Mouse (Mus musculus): Measurements from ENCODE around the gene Eps8l3. TPM values are rescaled to one million over a fixed set of nuclear protein-coding genes. Genes with fewer than 3 reads are reported as not detected.
A peak's percentile ranks its signal among the peaks of the same experiment; 100 is the strongest.

The Eps8l3 gene
- polyA plus RNA-seq, 1 experiment: 0.04 TPM

DNA sequence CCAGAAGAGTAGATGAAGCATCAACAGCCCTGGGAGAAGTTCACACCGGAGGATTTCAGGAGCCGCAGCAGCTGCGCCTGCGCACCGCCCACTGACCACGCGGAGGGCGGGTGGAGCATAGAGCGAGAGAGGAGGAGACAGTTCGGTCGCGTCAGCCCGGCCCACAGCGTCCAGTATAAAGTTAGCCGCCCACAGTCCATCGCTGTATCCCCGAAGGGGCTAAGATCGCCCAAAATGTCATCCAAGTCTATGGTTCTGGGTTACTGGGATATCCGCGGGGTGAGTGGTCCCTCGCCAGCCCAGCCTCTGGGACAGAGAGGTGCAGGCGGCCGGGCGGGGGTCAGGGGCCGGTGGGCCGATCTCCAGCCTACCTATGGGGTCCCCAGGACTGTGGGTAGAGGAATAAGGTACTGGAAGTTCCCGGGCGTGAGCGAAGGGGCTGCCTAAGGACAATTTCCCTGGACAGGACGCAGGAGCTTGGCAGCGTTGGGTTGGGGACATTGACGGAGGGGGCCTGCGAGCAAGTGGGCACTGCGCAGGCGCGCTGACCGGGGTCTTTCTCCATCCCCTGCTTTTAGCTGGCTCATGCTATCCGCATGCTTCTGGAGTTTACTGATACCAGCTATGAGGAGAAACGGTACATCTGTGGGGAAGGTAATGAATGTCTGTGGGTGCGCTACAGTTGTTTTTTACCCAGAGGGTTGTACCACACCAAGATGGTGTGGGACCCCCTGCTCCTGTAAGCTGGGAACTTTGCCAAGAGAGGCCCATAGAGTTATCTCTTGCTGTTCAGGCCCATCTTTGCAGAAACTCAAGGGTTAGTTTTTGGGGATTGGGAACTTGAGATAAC lies 18.9 kb downstream of the Eps8l3 start, which contains the start of gene Gstm5:
Gstm5 (plus strand) TSS at position 102 of the 850 bp plus-strand sequence.
- WGBS: 12% methylated on average over 40 of the region's 40 CpGs
- peak in 1 of 2 experiments; percentile 14 for DNase-seq (ENCODE audit: low read depth in 1 of 2, low spot score in 2 of 2)
- Histone ChIP-seq H3K27ac (ENCODE audit: insufficient read depth, low read length) (no peak within 1 kb of the TSS; the same call in 1 of the 2 replicates), H3K36me3 (ENCODE audit: control insufficient read depth, insufficient read depth, low read length) (no peaks in the 10 kb centered on the region), H3K27me3 (ENCODE audit: control insufficient read depth, insufficient read depth, low read length) (0 out of 2 replicates have a peak, but pooled peaks cover 1% of the 10 kb centered on the region), H3K4me3 (ENCODE audit: extremely low read depth, insufficient read depth, insufficient read length) (peak within 1 kb of the TSS; percentile 57), H3K4me1 (ENCODE audit: control insufficient read depth, insufficient read depth, insufficient read length) (no peaks in the 10 kb centered on the region)
- no peak for TF ChIP-seq CTCF (IDR thresholded peaks at IDR 0.05; ENCODE audit: extremely low read depth, insufficient read depth, insufficient read length, insufficient replicate concordance)
- TF ChIP-seq POLR2A (IDR thresholded peaks at IDR 0.05; ENCODE audit: low read depth, low read length): no peak

DNA sequence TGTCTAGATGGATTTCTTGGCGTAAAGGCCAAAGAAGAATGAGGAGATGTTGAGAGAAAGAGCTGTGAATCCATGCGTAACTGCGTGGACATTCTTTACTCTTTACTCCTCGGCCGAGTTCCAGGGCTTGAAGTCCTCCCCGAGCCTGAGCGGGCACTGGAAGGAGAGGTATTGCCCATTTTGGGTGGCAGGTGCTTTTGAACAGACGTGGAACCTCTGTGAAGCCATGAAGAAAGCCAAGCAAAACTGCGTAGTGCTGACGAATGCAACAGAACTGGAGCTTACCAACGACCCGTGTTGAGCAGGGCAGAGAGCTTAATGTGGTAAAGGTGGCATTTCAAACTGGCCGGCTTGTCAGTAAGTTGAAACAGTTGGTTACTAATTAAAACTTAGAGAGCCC lies 21.7 kb downstream of the Eps8l3 start:
- 0 out of 2 replicates have a peak, but pooled peaks cover 1% of the 10 kb centered on the region for H3K27me3 ChIP-seq (ENCODE audit: control insufficient read depth, insufficient read depth, low read length)
- H3K36me3 ChIP-seq (ENCODE audit: control insufficient read depth, insufficient read depth, low read length): no peaks in the 10 kb centered on the region
- no peaks in the 10 kb centered on the region for H3K4me1 ChIP-seq (ENCODE audit: control insufficient read depth, insufficient read depth, insufficient read length)
- no peak for DNase-seq (ENCODE audit: low read depth in 1 of 2, low spot score in 2 of 2)
- H3K4me3 ChIP-seq (ENCODE audit: extremely low read depth, insufficient read depth, insufficient read length): no peak overlapping the region
- 93% methylated on average over 13 of the region's 13 CpGs for WGBS
- H3K27ac ChIP-seq (ENCODE audit: insufficient read depth, low read length): no peak overlapping the region
- TF ChIP-seq POLR2A (IDR thresholded peaks at IDR 0.05; ENCODE audit: low read depth, low read length) (no peak), CTCF (IDR thresholded peaks at IDR 0.05; ENCODE audit: extremely low read depth, insufficient read depth, insufficient read length, insufficient replicate concordance) (no peak)

DNA sequence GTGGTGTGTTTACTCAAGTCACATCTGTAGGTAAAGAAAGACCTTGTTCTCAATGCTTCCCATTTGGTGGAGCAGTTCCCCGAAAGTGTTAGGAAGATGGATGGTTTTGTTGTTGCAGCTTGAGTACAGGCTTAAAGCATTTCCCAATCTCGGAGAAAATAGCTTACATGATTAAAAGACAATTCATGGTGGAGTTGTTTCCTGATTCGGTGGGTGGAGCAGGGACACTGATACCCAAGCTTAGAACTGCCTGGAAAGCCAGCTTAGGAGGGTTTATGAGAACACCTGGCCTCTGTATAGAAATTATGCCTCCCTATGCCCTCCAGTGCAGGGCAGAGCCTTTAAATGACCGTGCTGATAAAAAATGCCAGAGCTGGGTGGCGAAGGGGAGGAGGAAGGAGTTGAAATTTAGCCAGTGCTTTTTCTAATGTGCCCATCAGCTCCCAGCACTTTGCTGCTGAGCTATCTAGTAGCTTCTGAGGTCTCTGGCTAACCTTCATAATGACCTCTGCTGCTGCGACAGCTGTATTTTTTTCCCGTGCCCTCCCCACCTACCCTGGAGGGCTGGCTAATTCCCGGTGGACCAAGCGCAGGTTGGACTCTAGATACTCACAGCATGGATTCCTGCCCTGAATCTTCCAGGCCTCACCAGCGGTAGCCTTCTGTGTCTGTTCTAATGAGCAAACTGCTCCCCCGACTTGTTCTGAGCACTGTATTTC lies 24.1 kb downstream of the Eps8l3 start:
- WGBS: 77% methylated on average over 11 of the region's 11 CpGs
- no peaks in the 10 kb centered on the region for H3K36me3 ChIP-seq (ENCODE audit: control insufficient read depth, insufficient read depth, low read length)
- no peaks in the 10 kb centered on the region for H3K4me1 ChIP-seq (ENCODE audit: control insufficient read depth, insufficient read depth, insufficient read length)
- H3K27ac ChIP-seq (ENCODE audit: insufficient read depth, low read length): no peak overlapping the region
- DNase-seq (ENCODE audit: low read depth in 1 of 2, low spot score in 2 of 2): no peak
- no peak for TF ChIP-seq POLR2A (IDR thresholded peaks at IDR 0.05; ENCODE audit: low read depth, low read length)
- TF ChIP-seq CTCF (IDR thresholded peaks at IDR 0.05; ENCODE audit: extremely low read depth, insufficient read depth, insufficient read length, insufficient replicate concordance): no peak
- no peak overlapping the region for H3K4me3 ChIP-seq (ENCODE audit: extremely low read depth, insufficient read depth, insufficient read length)
- no peaks in the 10 kb centered on the region for H3K27me3 ChIP-seq (ENCODE audit: control insufficient read depth, insufficient read depth, low read length)

DNA sequence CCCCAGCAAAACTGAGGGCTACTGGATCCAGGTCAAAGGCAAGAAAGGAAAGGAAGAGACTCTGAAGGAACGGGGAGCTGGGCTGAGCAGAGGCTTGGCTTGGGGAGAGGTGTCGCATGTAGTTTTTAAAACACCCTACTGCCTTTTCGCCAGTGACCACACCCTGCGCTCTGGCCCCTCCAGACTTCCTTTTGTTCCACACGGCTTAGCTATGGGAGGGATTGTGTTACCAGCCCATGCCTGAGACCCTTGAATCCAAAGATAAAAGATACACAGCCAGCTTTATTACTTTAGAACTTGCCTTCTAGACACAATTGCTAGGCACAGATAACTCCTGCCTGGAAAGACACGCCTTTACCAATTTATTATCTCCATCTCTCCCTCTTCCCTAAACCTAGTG lies 28.9 kb downstream of the Eps8l3 start:
- H3K36me3 ChIP-seq (ENCODE audit: control insufficient read depth, insufficient read depth, low read length): no peaks in the 10 kb centered on the region
- no peaks in the 10 kb centered on the region for H3K4me1 ChIP-seq (ENCODE audit: control insufficient read depth, insufficient read depth, insufficient read length)
- H3K27me3 ChIP-seq (ENCODE audit: control insufficient read depth, insufficient read depth, low read length): no peaks in the 10 kb centered on the region
- DNase-seq (ENCODE audit: low read depth in 1 of 2, low spot score in 2 of 2): no peak
- no peak for TF ChIP-seq POLR2A (IDR thresholded peaks at IDR 0.05; ENCODE audit: low read depth, low read length)
- TF ChIP-seq CTCF (IDR thresholded peaks at IDR 0.05; ENCODE audit: extremely low read depth, insufficient read depth, insufficient read length, insufficient replicate concordance): no peak
- H3K4me3 ChIP-seq (ENCODE audit: extremely low read depth, insufficient read depth, insufficient read length): no peak overlapping the region
- no peak overlapping the region for H3K27ac ChIP-seq (ENCODE audit: insufficient read depth, low read length)
- WGBS: 51% methylated on average over 6 of the region's 6 CpGs

DNA sequence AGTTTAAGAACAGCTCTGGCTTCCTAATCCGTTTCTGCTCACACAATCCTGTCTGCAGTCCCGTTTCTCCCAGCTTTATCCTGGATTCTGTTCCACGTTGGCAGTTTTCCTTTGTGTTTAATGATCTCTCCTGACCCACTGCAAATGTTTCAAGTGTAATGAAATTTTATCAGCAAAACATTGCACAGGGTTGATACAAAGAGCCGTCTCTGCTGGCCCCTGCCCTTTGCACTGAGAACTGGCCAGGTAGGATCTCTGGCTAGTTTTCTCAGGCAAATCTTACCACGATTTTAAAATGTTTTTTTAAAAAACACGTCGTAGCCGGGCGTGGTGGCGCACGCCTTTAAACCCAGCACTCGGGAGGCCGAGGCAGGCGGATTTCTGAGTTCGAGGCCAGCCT lies 39.6 kb downstream of the Eps8l3 start:
- 89% methylated on average over 15 of the region's 15 CpGs for WGBS
- Histone ChIP-seq H3K4me1 (ENCODE audit: control insufficient read depth, insufficient read depth, insufficient read length) (no peaks in the 10 kb centered on the region), H3K27ac (ENCODE audit: insufficient read depth, low read length) (no peak overlapping the region), H3K27me3 (ENCODE audit: control insufficient read depth, insufficient read depth, low read length) (no peaks in the 10 kb centered on the region), H3K36me3 (ENCODE audit: control insufficient read depth, insufficient read depth, low read length) (no peaks in the 10 kb centered on the region), H3K4me3 (ENCODE audit: extremely low read depth, insufficient read depth, insufficient read length) (no peak overlapping the region)
- TF ChIP-seq CTCF (IDR thresholded peaks at IDR 0.05; ENCODE audit: extremely low read depth, insufficient read depth, insufficient read length, insufficient replicate concordance) (no peak), POLR2A (IDR thresholded peaks at IDR 0.05; ENCODE audit: low read depth, low read length) (no peak)
- DNase-seq (ENCODE audit: low read depth in 1 of 2, low spot score in 2 of 2): no peak

DNA sequence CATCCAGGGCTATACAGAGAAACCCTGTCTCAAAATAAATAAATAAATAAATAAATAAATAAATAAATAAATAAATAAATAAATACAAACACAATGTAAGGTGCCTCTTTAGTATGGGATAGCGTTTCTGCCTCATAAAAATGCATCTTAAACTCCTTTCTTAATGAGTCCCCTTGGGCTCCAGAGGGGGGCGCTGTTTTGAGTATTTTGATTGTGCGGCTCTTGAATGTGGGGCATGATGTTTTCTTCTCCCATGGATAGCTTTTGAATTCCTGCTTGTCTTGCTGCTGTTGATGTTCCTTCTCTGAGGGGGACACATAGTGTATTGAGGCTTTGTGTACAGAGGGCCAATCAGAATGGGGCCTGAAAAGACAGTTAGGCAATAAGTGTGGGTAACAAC lies 40.1 kb downstream of the Eps8l3 start:
- no peaks in the 10 kb centered on the region for H3K4me1 ChIP-seq (ENCODE audit: control insufficient read depth, insufficient read depth, insufficient read length)
- 87% methylated on average over 3 of the region's 3 CpGs for whole genome bisulfite sequencing
- H3K4me3 ChIP-seq (ENCODE audit: extremely low read depth, insufficient read depth, insufficient read length): no peak overlapping the region
- no peaks in the 10 kb centered on the region for H3K27me3 ChIP-seq (ENCODE audit: control insufficient read depth, insufficient read depth, low read length)
- TF ChIP-seq CTCF (IDR thresholded peaks at IDR 0.05; ENCODE audit: extremely low read depth, insufficient read depth, insufficient read length, insufficient replicate concordance) (no peak), POLR2A (IDR thresholded peaks at IDR 0.05; ENCODE audit: low read depth, low read length) (no peak)
- no peak overlapping the region for H3K27ac ChIP-seq (ENCODE audit: insufficient read depth, low read length)
- H3K36me3 ChIP-seq (ENCODE audit: control insufficient read depth, insufficient read depth, low read length): no peaks in the 10 kb centered on the region
- no peak for DNase-seq (ENCODE audit: low read depth in 1 of 2, low spot score in 2 of 2)

Measured in spleen, adult 2 months (tissue).